Mouse (Mus musculus): ENCODE results near the gene Postn. TPM values are rescaled to one million over a fixed set of nuclear protein-coding genes. Genes with fewer than 3 reads are reported as not detected.

The Postn gene
- total RNA-seq (2015; ENCODE audit: low replicate concordance) (not detected in 2 replicates), total RNA-seq (2017; ENCODE audit: low replicate concordance) (not detected in 2 replicates)

- ATAC-seq (replicated peaks; ENCODE audit: low FRiP score, poor library complexity, severe bottlenecking) = no peak
These were observed at the start of gene Postn for GRCm38 (mm10) chr3:54360897-54361296. Postn (plus strand) TSS chr3:54361109.

- ATAC-seq (replicated peaks; ENCODE audit: low FRiP score, poor library complexity, severe bottlenecking) = no peak
These were observed 46.9 kb upstream of the Postn start for GRCm38 (mm10) chr3:54314055-54314454.

GRCm38 (mm10) chr3:54352891-54353652 is 7.8 kb upstream of the Postn start:
- ATAC-seq (replicated peaks; ENCODE audit: low FRiP score, poor library complexity, severe bottlenecking) = no peak

- no peak for ATAC-seq (replicated peaks; ENCODE audit: low FRiP score, poor library complexity, severe bottlenecking)
These were observed 3.3 kb upstream of the Postn start for GRCm38 (mm10) chr3:54357561-54357960.

GRCm38 (mm10) chr3:54358463-54359189 is 2.3 kb upstream of the Postn start:
- ATAC-seq (replicated peaks; ENCODE audit: low FRiP score, poor library complexity, severe bottlenecking) = no peak

- no peak for ATAC-seq (replicated peaks; ENCODE audit: low FRiP score, poor library complexity, severe bottlenecking)
These were observed 747 bp downstream of the Postn start for GRCm38 (mm10) chr3:54361656-54362055.

GRCm38 (mm10) chr3:54371015-54371414 is 10.1 kb downstream of the Postn start:
- no peak for ATAC-seq (replicated peaks; ENCODE audit: low FRiP score, poor library complexity, severe bottlenecking)

GRCm38 (mm10) chr3:54372625-54373024 is 11.7 kb downstream of the Postn start:
- ATAC-seq (replicated peaks; ENCODE audit: low FRiP score, poor library complexity, severe bottlenecking) = no peak

- ATAC-seq (replicated peaks; ENCODE audit: low FRiP score, poor library complexity, severe bottlenecking) = no peak
These were observed 15.1 kb downstream of the Postn start for GRCm38 (mm10) chr3:54376014-54376413.

- ATAC-seq (replicated peaks; ENCODE audit: low FRiP score, poor library complexity, severe bottlenecking) = no peak
These were observed 16.7 kb downstream of the Postn start for GRCm38 (mm10) chr3:54377647-54378046.

- no peak for ATAC-seq (replicated peaks; ENCODE audit: low FRiP score, poor library complexity, severe bottlenecking)
These were observed 17.2 kb downstream of the Postn start for GRCm38 (mm10) chr3:54378135-54378534.

- ATAC-seq (replicated peaks; ENCODE audit: low FRiP score, poor library complexity, severe bottlenecking) = no peak
These were observed 19.1 kb downstream of the Postn start for GRCm38 (mm10) chr3:54379981-54380380.

GRCm38 (mm10) chr3:54399321-54399720 is 38.4 kb downstream of the Postn start:
- ATAC-seq (replicated peaks; ENCODE audit: low FRiP score, poor library complexity, severe bottlenecking) = no peak

GRCm38 (mm10) chr3:54399911-54400310 is 39.0 kb downstream of the Postn start:
- ATAC-seq (replicated peaks; ENCODE audit: low FRiP score, poor library complexity, severe bottlenecking) = no peak

GRCm38 (mm10) chr3:54400617-54401016 is 39.7 kb downstream of the Postn start:
- no peak for ATAC-seq (replicated peaks; ENCODE audit: low FRiP score, poor library complexity, severe bottlenecking)

- ATAC-seq (replicated peaks; ENCODE audit: low FRiP score, poor library complexity, severe bottlenecking) = no peak
These were observed 40.8 kb downstream of the Postn start for GRCm38 (mm10) chr3:54401706-54402105.

- ATAC-seq (replicated peaks; ENCODE audit: low FRiP score, poor library complexity, severe bottlenecking) = no peak
These were observed 42.9 kb downstream of the Postn start for GRCm38 (mm10) chr3:54403791-54404190.

GRCm38 (mm10) chr3:54406567-54406966 is 45.7 kb downstream of the Postn start:
- no peak for ATAC-seq (replicated peaks; ENCODE audit: low FRiP score, poor library complexity, severe bottlenecking)

GRCm38 (mm10) chr3:54411052-54411451 is 50.1 kb downstream of the Postn start:
- ATAC-seq (replicated peaks; ENCODE audit: low FRiP score, poor library complexity, severe bottlenecking) = no peak

GRCm38 (mm10) chr3:54412885-54413583 is 52.1 kb downstream of the Postn start:
- ATAC-seq (replicated peaks; ENCODE audit: low FRiP score, poor library complexity, severe bottlenecking) = no peak

- ATAC-seq (replicated peaks; ENCODE audit: low FRiP score, poor library complexity, severe bottlenecking) = no peak
These were observed 52.6 kb downstream of the Postn start for GRCm38 (mm10) chr3:54413584-54413897.

Measured in erythroid progenitor cell, adult 5-6 weeks (primary cell).